Mouse (Mus musculus): ENCODE measurements around the gene Tmco3. TPM values are rescaled to one million over a fixed set of nuclear protein-coding genes. Genes with fewer than 3 reads are reported as not detected.
A peak's percentile ranks its signal among the peaks of the same experiment; 100 is the strongest.

Tmco3 gene
- polyA plus RNA-seq, 1 experiment from 2014 or later: 54.7 TPM

GRCm38 (mm10) chr8:13276941-13277447 lies 11.0 kb upstream of the Tmco3 start:
- H3K9ac ChIP-seq (replicated peaks): no peak overlapping the region
- ATAC-seq (ENCODE audit: low FRiP score): no peak
- H3K9me3 ChIP-seq (replicated peaks): no peaks in the 10 kb centered on the region
- peaks cover 28% of the 10 kb centered on the region for H3K36me3 ChIP-seq
- H3K4me2 ChIP-seq: no peak overlapping the region
- H3K27ac ChIP-seq (replicated peaks): no peak overlapping the region
- H3K4me3 ChIP-seq (replicated peaks): no peak overlapping the region
- WGBS: 87% methylated on average over 5 of the region's 5 CpGs
- H3K4me1 ChIP-seq: no peaks in the 10 kb centered on the region
- H3K27me3 ChIP-seq (replicated peaks): no peaks in the 10 kb centered on the region

GRCm38 (mm10) chr8:13283200-13283599 lies 4.8 kb upstream of the Tmco3 start:
- Histone ChIP-seq H3K9me3 (replicated peaks) (no peaks in the 10 kb centered on the region), H3K4me2 (no peak overlapping the region), H3K9ac (replicated peaks) (no peak overlapping the region), H3K27me3 (replicated peaks) (no peaks in the 10 kb centered on the region), H3K27ac (replicated peaks) (no peak overlapping the region), H3K4me1 (peaks cover 15% of the 10 kb centered on the region), H3K4me3 (replicated peaks) (no peak overlapping the region), H3K36me3 (no peaks in the 10 kb centered on the region)
- 90% methylated on average over 1 of the region's 1 CpGs for WGBS
- ATAC-seq (ENCODE audit: low FRiP score): no peak

GRCm38 (mm10) chr8:13287304-13287691 lies 692 bp upstream of the Tmco3 start:
- Histone ChIP-seq H3K4me3 (replicated peaks) (peak overlapping the region; percentile 96), H3K27ac (replicated peaks) (peak overlapping the region; percentile 92), H3K4me2 (peak overlapping the region; percentile 91), H3K36me3 (peaks cover 8% of the 10 kb centered on the region; the same call in 1 of the 2 replicates), H3K4me1 (peaks cover 30% of the 10 kb centered on the region), H3K9ac (replicated peaks) (peak overlapping the region; percentile 77), H3K27me3 (replicated peaks) (no peaks in the 10 kb centered on the region), H3K9me3 (replicated peaks) (no peaks in the 10 kb centered on the region)
- WGBS: under 1% methylated on average over 33 of the region's 34 CpGs
- peak; percentile 76 for ATAC-seq (ENCODE audit: low FRiP score)

- Histone ChIP-seq H3K9me3 (replicated peaks) (no peaks in the 10 kb centered on the region), H3K9ac (replicated peaks) (peak overlapping the region; percentile 77), H3K4me1 (peaks cover 30% of the 10 kb centered on the region), H3K4me2 (peak overlapping the region; percentile 91), H3K27ac (replicated peaks) (peak overlapping the region; percentile 92), H3K4me3 (replicated peaks) (peak overlapping the region; percentile 96), H3K36me3 (peaks cover 17% of the 10 kb centered on the region), H3K27me3 (replicated peaks) (no peaks in the 10 kb centered on the region)
- WGBS: 4% methylated on average over 6 of the region's 6 CpGs
- ATAC-seq (ENCODE audit: low FRiP score): no peak
Observed at GRCm38 (mm10) chr8:13288646-13289045, 656 bp downstream of the Tmco3 start.

- no peak overlapping the region for H3K9ac ChIP-seq (replicated peaks)
- H3K4me1 ChIP-seq: peaks cover 16% of the 10 kb centered on the region
- H3K4me3 ChIP-seq (replicated peaks): no peak overlapping the region
- H3K27ac ChIP-seq (replicated peaks): no peak overlapping the region
- no peak overlapping the region for H3K4me2 ChIP-seq
- no peaks in the 10 kb centered on the region for H3K27me3 ChIP-seq (replicated peaks)
- H3K36me3 ChIP-seq: peaks cover 52% of the 10 kb centered on the region
- H3K9me3 ChIP-seq (replicated peaks): no peaks in the 10 kb centered on the region
- no peak for ATAC-seq (ENCODE audit: low FRiP score)
- WGBS: 29% methylated on average over 9 of the region's 9 CpGs
Observed at GRCm38 (mm10) chr8:13292364-13292763, 4.4 kb downstream of the Tmco3 start.

GRCm38 (mm10) chr8:13293677-13294470 lies 5.9 kb downstream of the Tmco3 start:
- WGBS: 95% methylated on average over 9 of the region's 9 CpGs
- H3K27me3 ChIP-seq (replicated peaks): no peaks in the 10 kb centered on the region
- no peak for ATAC-seq (ENCODE audit: low FRiP score)
- H3K4me1 ChIP-seq: peaks cover 11% of the 10 kb centered on the region
- H3K36me3 ChIP-seq: peaks cover 60% of the 10 kb centered on the region
- no peaks in the 10 kb centered on the region for H3K9me3 ChIP-seq (replicated peaks)
- H3K4me3 ChIP-seq (replicated peaks): no peak overlapping the region
- H3K9ac ChIP-seq (replicated peaks): no peak overlapping the region
- no peak overlapping the region for H3K4me2 ChIP-seq
- no peak overlapping the region for H3K27ac ChIP-seq (replicated peaks)

- Histone ChIP-seq H3K27me3 (replicated peaks) (no peaks in the 10 kb centered on the region), H3K9me3 (replicated peaks) (no peaks in the 10 kb centered on the region), H3K4me1 (no peaks in the 10 kb centered on the region), H3K4me2 (no peak overlapping the region), H3K9ac (replicated peaks) (no peak overlapping the region), H3K27ac (replicated peaks) (no peak overlapping the region), H3K4me3 (replicated peaks) (no peak overlapping the region), H3K36me3 (peaks cover 86% of the 10 kb centered on the region)
- ATAC-seq (ENCODE audit: low FRiP score): no peak
- 95% methylated on average over 8 of the region's 8 CpGs for WGBS
Observed at GRCm38 (mm10) chr8:13299571-13299970, 11.6 kb downstream of the Tmco3 start.

- Histone ChIP-seq H3K4me2 (no peak overlapping the region), H3K9ac (replicated peaks) (no peak overlapping the region), H3K27me3 (replicated peaks) (no peaks in the 10 kb centered on the region), H3K36me3 (peaks cover 86% of the 10 kb centered on the region), H3K9me3 (replicated peaks) (no peaks in the 10 kb centered on the region), H3K4me3 (replicated peaks) (no peak overlapping the region), H3K4me1 (no peaks in the 10 kb centered on the region), H3K27ac (replicated peaks) (no peak overlapping the region)
- ATAC-seq (ENCODE audit: low FRiP score): no peak
- 95% methylated on average over 7 of the region's 7 CpGs for WGBS
Observed at GRCm38 (mm10) chr8:13301036-13301435, 13.0 kb downstream of the Tmco3 start.

- H3K27ac ChIP-seq (replicated peaks): no peak overlapping the region
- ATAC-seq (ENCODE audit: low FRiP score): no peak
- H3K9me3 ChIP-seq (replicated peaks): no peaks in the 10 kb centered on the region
- H3K4me2 ChIP-seq: no peak overlapping the region
- 96% methylated on average over 6 of the region's 6 CpGs for WGBS
- H3K36me3 ChIP-seq: peaks cover 79% of the 10 kb centered on the region
- H3K4me3 ChIP-seq (replicated peaks): no peak overlapping the region
- no peaks in the 10 kb centered on the region for H3K27me3 ChIP-seq (replicated peaks)
- H3K9ac ChIP-seq (replicated peaks): no peak overlapping the region
- no peaks in the 10 kb centered on the region for H3K4me1 ChIP-seq
Observed at GRCm38 (mm10) chr8:13305459-13305858, 17.5 kb downstream of the Tmco3 start.

GRCm38 (mm10) chr8:13305884-13306283 lies 17.9 kb downstream of the Tmco3 start:
- no peak for ATAC-seq (ENCODE audit: low FRiP score)
- Histone ChIP-seq H3K36me3 (peaks cover 78% of the 10 kb centered on the region), H3K4me2 (no peak overlapping the region), H3K27me3 (replicated peaks) (no peaks in the 10 kb centered on the region), H3K4me3 (replicated peaks) (no peak overlapping the region), H3K9ac (replicated peaks) (no peak overlapping the region), H3K4me1 (no peaks in the 10 kb centered on the region), H3K9me3 (replicated peaks) (no peaks in the 10 kb centered on the region), H3K27ac (replicated peaks) (no peak overlapping the region)
- WGBS: 97% methylated on average over 4 of the region's 4 CpGs

GRCm38 (mm10) chr8:13306309-13306909 lies 18.4 kb downstream of the Tmco3 start:
- H3K4me1 ChIP-seq: no peaks in the 10 kb centered on the region
- H3K27me3 ChIP-seq (replicated peaks): no peaks in the 10 kb centered on the region
- H3K36me3 ChIP-seq: peaks cover 78% of the 10 kb centered on the region
- H3K9ac ChIP-seq (replicated peaks): no peak overlapping the region
- no peak overlapping the region for H3K4me2 ChIP-seq
- 82% methylated on average over 7 of the region's 7 CpGs for WGBS
- H3K9me3 ChIP-seq (replicated peaks): no peaks in the 10 kb centered on the region
- no peak for ATAC-seq (ENCODE audit: low FRiP score)
- no peak overlapping the region for H3K27ac ChIP-seq (replicated peaks)
- H3K4me3 ChIP-seq (replicated peaks): no peak overlapping the region

- H3K36me3 ChIP-seq: peaks cover 75% of the 10 kb centered on the region
- 83% methylated on average over 9 of the region's 9 CpGs for WGBS
Observed at GRCm38 (mm10) chr8:13306916-13307315, 18.9 kb downstream of the Tmco3 start.

More at GRCm38 (mm10) chr8:13306916-13307315, 18.9 kb downstream of the Tmco3 start:
- H3K4me1 ChIP-seq: no peaks in the 10 kb centered on the region
- no peak overlapping the region for H3K4me3 ChIP-seq (replicated peaks)
- H3K4me2 ChIP-seq: no peak overlapping the region
- no peak for ATAC-seq (ENCODE audit: low FRiP score)
- no peaks in the 10 kb centered on the region for H3K27me3 ChIP-seq (replicated peaks)
- H3K9ac ChIP-seq (replicated peaks): no peak overlapping the region
- H3K27ac ChIP-seq (replicated peaks): no peak overlapping the region
- no peaks in the 10 kb centered on the region for H3K9me3 ChIP-seq (replicated peaks)

All from neural tube, embryonic 15.5 days (tissue).